Mouse (Mus musculus): ENCODE results near the gene Zfp385b. TPM values are rescaled to one million over a fixed set of nuclear protein-coding genes. Genes with fewer than 3 reads are reported as not detected.

Gene Zfp385b
- total and polyA plus RNA-seq, 3 experiments: 1.3 to 1.6 TPM; not detected in 1

- no peak for DNase-seq
Measured at GRCm38 (mm10) chr2:77379332-77379731, 440.1 kb downstream of the Zfp385b start.

GRCm38 (mm10) chr2:77376823-77377222 is 442.6 kb downstream of the Zfp385b start:
- DNase-seq: no peak

- no peak for DNase-seq
Measured at GRCm38 (mm10) chr2:77375155-77375554, 444.3 kb downstream of the Zfp385b start.

- DNase-seq: no peak
Measured at GRCm38 (mm10) chr2:77369174-77369573, 450.3 kb downstream of the Zfp385b start.

Other genes starting within 250 kb of the Zfp385b start
- 10 to 100 TPM; 27.6 to 35.3 TPM for gene Cwc22, start 126.7 kb upstream of the Zfp385b start, total RNA-seq (2021)
- gene Cwc22, start 126.7 kb upstream of the Zfp385b start, polyA plus RNA-seq (2012; rRNA removed): 0.77 and 0.84 TPM in 2 replicates

Measured in adrenal gland, adult 2 months (tissue).